Mouse (Mus musculus) embryonic fibroblast, embryonic 13.5 days (primary cell): Measurements from ENCODE around the gene Slc30a1.

Experiments used
- CTCF ChIP-seq: IDR thresholded peaks from 2 replicates; pipeline ENCODE4 v1.5.1; 2011; ENCODE audit warnings: mild to moderate bottlenecking, control low read depth, low read length, moderate library complexity, borderline replicate concordance; ENCODE audit not compliant: insufficient read depth
- POLR2A ChIP-seq: IDR thresholded peaks from 2 replicates; pipeline ENCODE4 v1.6.1; 2011; ENCODE audit warnings: low read depth, mild to moderate bottlenecking, control low read depth, low read length, moderate library complexity

- no peak for TF ChIP-seq POLR2A
- TF ChIP-seq CTCF: no peak
These were observed 2.7 kb downstream of the Slc30a1 start for GRCm38 (mm10) chr1:191909316-191909715.
